In the genomic region with DNA sequence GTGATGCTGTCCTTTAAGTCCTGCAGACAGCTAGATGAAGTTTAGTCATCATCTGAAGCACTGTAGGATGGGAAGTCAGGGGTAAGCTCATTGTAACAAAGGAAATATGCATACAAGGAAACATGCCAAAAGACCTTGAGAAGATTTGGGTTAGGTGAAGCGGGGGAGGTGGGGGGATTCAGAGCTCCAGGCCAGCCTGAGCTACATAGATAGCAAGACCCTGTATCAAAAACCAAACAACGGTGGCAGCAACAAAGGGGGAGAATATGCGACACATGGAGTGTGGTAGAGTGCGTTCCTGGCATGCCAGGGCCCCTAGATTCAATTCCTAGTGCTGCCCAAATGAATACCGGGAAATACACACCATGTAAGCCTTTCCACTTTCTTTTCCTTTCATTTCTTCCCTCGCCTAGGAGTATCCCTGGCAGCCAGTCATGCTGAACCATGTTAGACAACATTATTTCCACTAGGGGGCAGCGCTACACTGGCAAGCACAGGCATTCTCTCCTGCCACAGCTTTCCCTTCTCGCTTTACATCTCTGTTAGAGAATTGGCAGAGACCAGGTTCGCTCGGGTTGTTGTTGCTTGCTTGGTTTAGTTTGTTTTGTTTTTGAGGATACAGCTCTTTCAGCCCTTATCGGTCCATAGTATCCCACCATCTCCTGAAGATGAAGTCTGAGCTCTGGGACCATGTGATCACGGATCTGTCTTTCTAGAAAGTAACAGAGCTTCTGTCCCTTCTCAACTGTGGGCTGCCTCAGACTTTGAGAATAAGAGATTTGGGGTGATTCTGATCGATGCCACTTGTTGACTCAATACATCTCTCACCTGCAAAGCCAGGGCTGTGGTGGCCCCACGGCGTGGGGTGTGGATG, we compare ENCODE assay signal across 1 mouse cellular context.
TF ChIP-seq lines count a peak whose summit lies in the region.

No protein-coding gene starts in this region.

TF ChIP-seq in MEL, 35 proteins besides CTCF, POLR2A, EP300 and RAD21 (continued from another document):
- TF ChIP-seq MEF2A (IDR thresholded peaks at IDR 0.05; ENCODE audit: extremely low read depth, insufficient replicate concordance, low read depth, low read length, poor library complexity, severe bottlenecking) (no peak), USF2 (IDR thresholded peaks at IDR 0.05; ENCODE audit: borderline replicate concordance in 1 of 2, insufficient read depth in 1 of 2, low read depth in 1 of 2, low read length in 2 of 2) (no peak), NRF1 (IDR thresholded peaks at IDR 0.05; ENCODE audit: insufficient read depth, low read depth, low read length, poor library complexity, severe bottlenecking) (no peak), POLR2AphosphoS5 (IDR thresholded peaks at IDR 0.05; ENCODE audit: borderline replicate concordance, low read depth, low read length) (no peak), ZC3H11A (IDR thresholded peaks at IDR 0.05; ENCODE audit: low read depth, low read length) (peak; percentile 74), GABPA (IDR thresholded peaks at IDR 0.05; ENCODE audit: low read depth, low read length) (no peak), TBP (IDR thresholded peaks at IDR 0.05; ENCODE audit: low read depth, low read length) (no peak), MYB (IDR thresholded peaks at IDR 0.05; ENCODE audit: low read depth, low read length) (no peak), ETS1 (IDR thresholded peaks at IDR 0.05; ENCODE audit: low read depth, low read length) (no peak), MAFK (IDR thresholded peaks at IDR 0.05; ENCODE audit: borderline replicate concordance, low read depth, low read length) (no peak), CHD1 (IDR thresholded peaks at IDR 0.05; ENCODE audit: low read depth, low read length) (no peak), KAT2A (conservative IDR thresholded peaks at IDR 0.05; ENCODE audit: low read depth, low read length) (no peak), SMC3 (IDR thresholded peaks at IDR 0.05; ENCODE audit: low read depth, low read length) (peak; percentile 89)
